Mouse (Mus musculus): ENCODE data around the gene Lgals7.

DNA sequence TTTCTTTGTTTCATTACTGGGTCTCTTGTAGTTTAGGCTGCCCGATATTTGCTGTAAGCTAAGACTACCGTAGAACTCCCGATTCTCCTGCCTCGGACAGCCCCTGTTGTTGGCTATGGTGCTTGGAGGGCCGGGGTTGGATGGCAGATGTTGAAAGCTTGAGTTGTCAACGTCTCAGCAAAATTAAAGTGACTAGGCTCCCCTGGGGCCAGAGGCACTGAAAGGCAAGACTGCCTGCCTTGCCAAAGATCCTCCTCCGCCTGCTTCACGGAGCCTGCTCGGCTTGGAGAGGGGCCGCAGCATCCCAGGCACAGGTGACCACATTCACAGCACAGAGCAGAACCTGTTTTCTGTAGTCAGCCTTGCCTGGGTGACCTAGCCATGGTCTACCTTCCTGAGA is 16.9 kb downstream of the Lgals7 start:
- TF ChIP-seq GATA1 (IDR thresholded peaks at IDR 0.05; ENCODE audit: borderline replicate concordance, low read length): no peak
- no peak for TF ChIP-seq FLI1 (IDR thresholded peaks at IDR 0.05; ENCODE audit: low read length)

All from megakaryocyte, embryonic 14.5 days (primary cell).